Comparison of ENCODE assay signal across 8 mouse cellular contexts in the genomic region with DNA sequence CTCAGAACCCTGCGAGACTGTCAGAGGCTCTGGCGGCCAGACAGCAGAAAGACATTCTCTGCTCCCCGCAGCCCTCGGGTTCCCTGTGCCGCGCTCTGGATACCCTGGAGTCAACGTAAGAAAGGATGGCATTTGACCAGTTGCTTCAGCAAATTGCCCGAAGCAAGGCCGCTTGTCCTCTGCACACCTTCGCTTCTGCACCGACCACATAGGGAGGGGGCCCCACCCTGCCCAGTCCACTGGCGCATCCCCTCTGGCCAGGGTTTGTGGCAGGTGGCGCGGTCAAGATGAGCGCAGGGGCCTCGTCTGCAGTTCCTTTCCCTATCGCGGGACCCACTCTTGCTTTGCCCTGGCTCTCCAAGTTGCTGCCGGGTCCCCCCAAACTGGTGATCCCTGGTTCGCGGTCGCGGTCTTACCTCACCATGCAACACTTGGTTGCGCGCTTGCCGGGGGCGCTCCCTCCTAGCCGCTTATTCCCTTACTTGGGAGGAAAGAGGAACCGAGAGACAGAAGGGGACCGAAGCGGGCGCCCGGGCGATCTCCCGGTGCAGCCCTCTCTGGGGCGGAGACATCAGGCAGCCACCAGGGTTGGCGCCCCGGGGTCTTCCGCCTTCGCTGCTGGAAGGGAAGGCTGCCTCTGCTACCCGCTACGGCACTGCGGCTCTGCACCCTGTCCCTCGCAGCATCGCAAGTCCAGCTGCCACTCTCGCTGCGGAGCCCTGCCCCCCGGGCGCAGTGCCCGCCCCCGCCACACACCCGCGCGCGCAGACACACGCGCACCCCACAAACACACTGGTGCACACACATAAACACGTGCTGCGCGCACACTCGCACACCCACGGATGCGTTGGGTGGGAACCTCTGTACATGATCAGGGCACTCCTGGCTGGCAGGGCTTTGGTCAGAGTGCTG. TPM values are rescaled to one million over a fixed set of nuclear protein-coding genes. Genes with fewer than 3 reads are reported as not detected.
A peak's percentile ranks its signal among the peaks of the same experiment; 100 is the strongest.
DNase-seq lines count a peak whose midpoint lies in the region; ATAC-seq and TF ChIP-seq lines count a peak whose summit lies in the region.

A gene (minus strand): TSS at position 689 of the 912 bp plus-strand sequence.

- no peaks in the 10 kb centered on the region for H3K4me1 ChIP-seq in forebrain, postnatal 0 days (ENCODE audit: insufficient read depth)
- no peaks in the 10 kb centered on the region for H3K4me1 ChIP-seq in lung, embryonic 14.5 days (ENCODE audit: insufficient read depth)
- H3K4me1 ChIP-seq in neural tube, embryonic 15.5 days, result peaks cover 18% of the 10 kb centered on the region

- no peak within 1 kb of the TSS for H3K27ac ChIP-seq in forebrain, postnatal 0 days (ENCODE audit: low read depth, low read length)
- H3K27ac ChIP-seq in lung, embryonic 14.5 days (ENCODE audit: low read depth), result no peak within 1 kb of the TSS
- no peak within 1 kb of the TSS for H3K27ac ChIP-seq in neural tube, embryonic 15.5 days (replicated peaks)

- peak within 1 kb of the TSS; percentile 51 for H3K4me3 ChIP-seq in forebrain, postnatal 0 days (ENCODE audit: low read depth, low read length)
- H3K4me3 ChIP-seq in lung, embryonic 14.5 days (ENCODE audit: low read depth, low read length), result peak within 1 kb of the TSS; percentile 42
- H3K4me3 ChIP-seq in neural tube, embryonic 15.5 days (replicated peaks), result peak within 1 kb of the TSS; percentile 58

- no peaks in the 10 kb centered on the region for H3K9me3 ChIP-seq in forebrain, postnatal 0 days (ENCODE audit: low read length)
- H3K9me3 ChIP-seq in lung, embryonic 14.5 days (ENCODE audit: low read depth, low read length), result no peaks in the 10 kb centered on the region
- H3K9me3 ChIP-seq in neural tube, embryonic 15.5 days (replicated peaks), result no peaks in the 10 kb centered on the region

- peak within 1 kb of the TSS; percentile 90 for H3K4me2 ChIP-seq in forebrain, postnatal 0 days (ENCODE audit: low read depth)
- peak within 1 kb of the TSS; percentile 72 for H3K4me2 ChIP-seq in lung, embryonic 14.5 days
- peak within 1 kb of the TSS; percentile 96 for H3K4me2 ChIP-seq in neural tube, embryonic 15.5 days

- H3K36me3 ChIP-seq in forebrain, postnatal 0 days (ENCODE audit: insufficient read depth), result no peaks in the 10 kb centered on the region
- no peaks in the 10 kb centered on the region for H3K36me3 ChIP-seq in lung, embryonic 14.5 days (ENCODE audit: insufficient read depth)
- no peaks in the 10 kb centered on the region for H3K36me3 ChIP-seq in neural tube, embryonic 15.5 days

- ATAC-seq in forebrain, postnatal 0 days, result peak; percentile 85
- ATAC-seq in hematopoietic stem cell, adult 5-6 weeks (replicated peaks in 1 of 2; ENCODE audit: insufficient read depth in 1 of 2, low FRiP score in 2 of 2, low TSS enrichment in 1 of 2, low read depth in 1 of 2, poor library complexity in 2 of 2, severe bottlenecking in 2 of 2), result peak; percentile 48 to 71
- peak; percentile 63; the same call in 1 of the 2 replicates for ATAC-seq in lung, embryonic 14.5 days (ENCODE audit: insufficient read depth)
- ATAC-seq in neural tube, embryonic 15.5 days (ENCODE audit: low FRiP score), result peak; percentile 89

- TF ChIP-seq CTCF in forebrain, postnatal 0 days (IDR thresholded peaks at IDR 0.05; ENCODE audit: low read depth), result no peak
- no peak for TF ChIP-seq CTCF in lung, embryonic 14.5 days (IDR thresholded peaks at IDR 0.05; ENCODE audit: low read depth)

- peaks cover 9% of the 10 kb centered on the region; the same call in 1 of the 2 replicates for H3K27me3 ChIP-seq in forebrain, postnatal 0 days (ENCODE audit: insufficient read depth, low read length)
- peaks cover 37% of the 10 kb centered on the region for H3K27me3 ChIP-seq in lung, embryonic 14.5 days (ENCODE audit: insufficient read depth, low read length)
- H3K27me3 ChIP-seq in neural tube, embryonic 15.5 days (replicated peaks), result peaks cover 38% of the 10 kb centered on the region

- 1% methylated on average over 63 of the region's 63 CpGs for WGBS in forebrain, postnatal 0 days
- under 1% methylated on average over 62 of the region's 63 CpGs for WGBS in lung, embryonic 14.5 days
- WGBS in neural tube, embryonic 15.5 days, result under 1% methylated on average over 62 of the region's 63 CpGs

- H3K9ac ChIP-seq in forebrain, postnatal 0 days, result peak within 1 kb of the TSS; percentile 59
- H3K9ac ChIP-seq in lung, embryonic 14.5 days, result peak within 1 kb of the TSS; percentile 31; the same call in 1 of the 2 replicates
- H3K9ac ChIP-seq in neural tube, embryonic 15.5 days (replicated peaks), result peak within 1 kb of the TSS; percentile 54

- peak; percentile 4 to 14 for DNase-seq in CD8-positive naive resting alpha-beta T cell, adult 2 months (ENCODE audit: low read depth in 2 of 2, low spot score in 2 of 2)
- DNase-seq in cerebellum, adult 11 months, result peak; percentile 74
- peak; percentile 65 for DNase-seq in forebrain, postnatal 0 days
- DNase-seq in layer of hippocampus, postnatal 10 days (ENCODE audit: low spot score in 2 of 2), result peak; percentile 62 to 70
- peak; percentile 52 for DNase-seq in lung, embryonic 14.5 days
- DNase-seq in thymus, postnatal 25 days, result peak; percentile 83

RNA-seq across cellular contexts. Expression of the gene that starts here (rescaled TPM):
- 11.8 and 15.8 TPM in 2 replicates for total RNA-seq in forebrain, postnatal 0 days (2014; rRNA removed)
- 7.9 and 12.0 TPM in 2 replicates for polyA plus RNA-seq in forebrain, postnatal 0 days (2015; fragmentation: Nextera tagmentation; extraction: Ambion mirVana)
- total RNA-seq in hematopoietic stem cell, adult 5-6 weeks (2017), result 17.9 and 23.6 TPM in 2 replicates
- 100 to 1,000 TPM; 113 to 120 TPM for total RNA-seq in layer of hippocampus, postnatal 10 days (2021)
- 0.49 and 0.83 TPM in 2 replicates for polyA plus RNA-seq in lung, embryonic 14.5 days (2014; fragmentation: Nextera tagmentation; extraction: Ambion mirVana)
- polyA plus RNA-seq in neural tube, embryonic 15.5 days (2015; fragmentation: Nextera tagmentation; extraction: Ambion mirVana), result 4.9 and 6.2 TPM in 2 replicates

Comparison
In these comparisons a context has a peak if more than half of its experiments do, and no peak if none do; other contexts are left out.
1. Peak in DNase-seq, ATAC-seq, H3K4me3 ChIP-seq, H3K9ac ChIP-seq and H3K4me2 ChIP-seq in lung, embryonic 14.5 days; RNA of the gene not detected or under 1 TPM.
2. DNase-seq: peak in every context shown above with its lines; median percentile 83 in thymus, postnatal 25 days; 74 in cerebellum, adult 11 months; 66 in layer of hippocampus, postnatal 10 days; 65 in forebrain, postnatal 0 days; 52 in lung, embryonic 14.5 days; 9 in CD8-positive naive resting alpha-beta T cell, adult 2 months.